In the genomic region with DNA sequence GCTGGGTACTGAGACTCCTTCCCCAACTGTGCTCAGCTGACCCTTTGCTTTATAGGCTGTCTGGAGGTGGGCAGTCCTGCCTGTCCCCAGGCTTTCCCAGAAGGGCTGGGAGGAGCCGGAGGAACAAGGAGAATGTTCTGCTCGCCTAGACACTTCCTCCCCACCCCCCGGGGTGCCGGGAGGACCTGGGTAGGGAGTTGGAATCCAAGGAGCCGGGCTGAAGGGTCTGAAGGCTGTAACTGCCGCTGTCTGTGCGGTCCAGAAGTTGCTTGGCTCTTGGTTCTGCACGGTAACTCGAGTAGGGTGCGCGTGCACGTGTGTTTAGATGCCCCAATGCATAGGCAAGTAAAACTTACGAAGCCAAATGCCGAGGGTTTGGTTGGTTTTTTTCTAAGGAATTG, we compare ENCODE assay signal across 8 mouse cellular contexts.
DNase-seq lines count a peak whose midpoint lies in the region; ATAC-seq and TF ChIP-seq lines count a peak whose summit lies in the region.

No protein-coding gene starts in this region.

- H3K9ac ChIP-seq in lung, embryonic 15.5 days: peak overlapping the region; percentile 27; the same call in 1 of the 2 replicates

- intact Hi-C loops in left cerebral cortex, adult 2 months (cut with DNase I): no loop called here

- WGBS in lung, embryonic 15.5 days: 4% methylated on average over 14 of the region's 14 CpGs
- 12% methylated on average over 14 of the region's 14 CpGs for WGBS in olfactory bulb, adult 2 months

- H3K4me2 ChIP-seq in lung, embryonic 15.5 days: peak overlapping the region; percentile 57

- peak; percentile 39; the same call in 1 of the 2 replicates for ATAC-seq in lung, embryonic 15.5 days (ENCODE audit: borderline replicate concordance, extremely low read depth, low FRiP score, low TSS enrichment)

- H3K27me3 ChIP-seq in lung, embryonic 15.5 days: no peaks in the 10 kb centered on the region

- TF ChIP-seq POLR2A in olfactory bulb, adult 2 months (IDR thresholded peaks at IDR 0.05; ENCODE audit: insufficient read depth, low read depth, low read length): no peak

- no peak overlapping the region; the same call in 1 of the 2 replicates for H3K27ac ChIP-seq in left cerebral cortex, adult 2 months
- peak overlapping the region; percentile 84 for H3K27ac ChIP-seq in lung, embryonic 15.5 days
- H3K27ac ChIP-seq in olfactory bulb, adult 2 months (ENCODE audit: insufficient read depth, low read depth, low read length): no peak overlapping the region

- H3K9me3 ChIP-seq in lung, embryonic 15.5 days: no peaks in the 10 kb centered on the region

- no peaks in the 10 kb centered on the region for H3K36me3 ChIP-seq in lung, embryonic 15.5 days

- peak in 1 of 2 experiments; percentile 22 for DNase-seq in left cerebral cortex, adult 2 months (ENCODE audit: extremely low spot score in 1 of 2, low spot score in 2 of 2)
- no peak for DNase-seq in left cerebral cortex, adult 8-10 months (ENCODE audit: low spot score in 2 of 2)
- peak; percentile 73 for DNase-seq in embryo, embryonic 10 days (ENCODE audit: low spot score)
- peak; percentile 97 for DNase-seq in heart, adult 11 months
- DNase-seq in kidney, adult 18-20 months: peak; percentile 78
- DNase-seq in urinary bladder, postnatal 25 days (ENCODE audit: low spot score): peak; percentile 38

- H3K4me3 ChIP-seq in left cerebral cortex, adult 2 months: peak overlapping the region; percentile 28
- H3K4me3 ChIP-seq in lung, embryonic 15.5 days: peak overlapping the region; percentile 12
- peak overlapping the region; percentile 29 for H3K4me3 ChIP-seq in olfactory bulb, adult 2 months (ENCODE audit: insufficient read depth, low read depth, low read length)

- no peak for TF ChIP-seq CTCF in left cerebral cortex, adult 2 months (IDR thresholded peaks at IDR 0.05)
- TF ChIP-seq CTCF in olfactory bulb, adult 2 months (IDR thresholded peaks at IDR 0.05; ENCODE audit: insufficient read depth, low read depth, low read length): no peak

- H3K4me1 ChIP-seq in lung, embryonic 15.5 days: peaks cover 63% of the 10 kb centered on the region
- peaks cover 14% of the 10 kb centered on the region for H3K4me1 ChIP-seq in olfactory bulb, adult 2 months (ENCODE audit: control insufficient read depth, insufficient read depth, low read length)

Comparison
In these comparisons a context has a peak if more than half of its experiments do, and no peak if none do; other contexts are left out.
1. DNase-seq: peak in embryo, embryonic 10 days (single experiment), heart, adult 11 months (single experiment), kidney, adult 18-20 months (single experiment) and urinary bladder, postnatal 25 days (single experiment); none in left cerebral cortex, adult 8-10 months (0 of 2).
2. Peak in every context shown above with its lines, with median percentiles within 50 percentile points of each other: H3K4me3 ChIP-seq.